Mouse (Mus musculus) CD4-positive, CD25-positive, alpha-beta regulatory T cell, adult 4 months (primary cell): ENCODE measurements at regions not wholly inside any gene's neighbourhood (a gene's known extent, or its start where the extent isn't known, plus 50 kb on each side); places are given as distances from the start of the nearest gene placed in this dataset.

ENCODE experiments used
- ATAC-seq: one replicate; pipeline ENCODE4 v1.8.0; 2017

DNA sequence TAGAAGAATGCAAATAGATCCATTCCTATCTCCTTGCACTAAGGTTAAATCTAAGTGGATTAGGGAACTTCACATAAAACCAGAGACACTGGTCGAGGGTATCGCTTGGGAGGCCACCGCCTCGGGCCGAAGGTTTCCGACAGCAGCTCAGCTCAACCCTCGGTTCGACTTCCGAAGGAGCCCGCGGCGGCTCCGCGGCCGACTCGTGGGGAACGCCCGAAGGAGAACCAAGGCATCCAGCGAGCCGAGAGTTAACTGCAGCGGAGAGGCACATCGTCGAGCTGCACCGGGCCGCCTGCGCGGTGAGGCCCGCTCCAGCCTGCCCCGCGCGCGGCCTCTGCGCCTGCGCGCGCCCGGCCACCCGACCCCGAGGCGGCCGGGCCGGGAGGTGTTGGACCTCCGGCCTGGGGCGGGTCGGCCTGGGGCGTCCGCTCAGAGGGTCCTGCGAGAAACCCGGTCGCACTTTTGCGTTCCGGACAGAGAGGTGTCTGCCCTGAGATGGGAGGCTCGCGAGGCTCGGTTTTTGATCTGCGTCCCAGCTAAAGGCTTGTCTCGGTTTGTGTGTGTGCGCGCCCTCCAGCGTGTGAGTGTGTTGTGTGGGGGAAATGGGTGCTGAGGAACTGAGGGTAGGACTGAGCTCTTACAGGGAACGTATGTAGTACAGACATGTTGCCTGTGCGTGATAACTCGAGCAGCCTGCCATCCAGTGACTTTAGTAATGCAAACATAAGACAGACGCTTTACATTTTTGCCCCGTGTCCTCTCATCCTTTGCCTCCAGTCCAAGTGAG lies 50.9 kb upstream of the Vmn2r9 start:
- ATAC-seq = peak; percentile 95
